Mouse (Mus musculus) monocyte, adult 5-6 weeks (primary cell): ENCODE measurements around the gene Gm15130. TPM values are rescaled to one million over a fixed set of nuclear protein-coding genes. Genes with fewer than 3 reads are reported as not detected.

Experiments used
- ATAC-seq: fragments of 153-309, 156-312 bp; replicated peaks from 2 replicates; pipeline ENCODE4 v1.8.0; 2017; ENCODE audit warnings: mild to moderate bottlenecking; ENCODE audit not compliant: low TSS enrichment, insufficient number of reproducible peaks, severe bottlenecking, poor library complexity, low FRiP score
- total RNA-seq: library from RNA; stranded (forward); fragments of 200-1000, 200-491, 200-594 nt; gene quantifications from 3 replicates; pipeline ENCODE4 v1.2.3, GENCODE M21; 2017

Gene Gm15130
- total RNA-seq: not detected in 3 replicates

DNA sequence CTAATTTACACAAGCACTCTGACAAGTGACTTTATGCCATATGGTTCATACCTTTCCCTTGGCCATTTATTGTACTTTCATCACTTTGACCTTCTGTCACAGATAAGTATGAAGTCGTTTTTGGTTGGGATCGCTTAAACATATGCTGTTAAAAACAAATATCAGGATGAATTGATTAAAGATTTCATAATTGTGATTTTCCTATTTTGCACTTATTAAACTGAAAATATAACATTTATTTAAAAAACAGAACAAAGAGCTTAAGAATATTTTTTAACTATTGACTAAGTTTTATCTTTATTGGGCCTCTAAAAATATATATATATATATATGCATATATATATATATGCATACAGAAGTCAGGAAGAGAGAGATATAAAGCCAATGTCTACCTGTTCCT, at the start of gene Gm15130:
TSS of gene Gm15130 (minus strand) at position 101 of the 400 bp plus-strand sequence.
- ATAC-seq: no peak

DNA sequence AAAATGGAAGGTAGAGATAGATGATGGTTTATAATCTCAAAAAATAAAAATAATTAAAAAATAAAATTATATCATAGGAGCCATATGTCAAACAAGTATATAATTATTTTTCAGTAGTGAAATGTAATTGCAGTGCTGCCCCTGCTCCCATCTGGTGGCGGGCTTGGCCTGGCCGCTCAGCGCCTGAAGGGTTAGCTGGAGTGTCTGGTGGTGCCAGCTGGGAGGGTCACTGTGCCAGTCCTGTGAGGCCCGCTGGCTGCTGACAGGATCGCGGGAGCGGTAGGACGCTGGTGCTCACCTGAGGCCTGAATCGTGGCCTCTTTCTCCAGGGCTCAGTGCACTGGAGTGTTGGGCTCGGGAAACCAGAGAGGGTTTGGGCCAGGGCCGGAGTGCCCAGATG, 29.3 kb upstream of the Gm15130 start:
- no peak for ATAC-seq

DNA sequence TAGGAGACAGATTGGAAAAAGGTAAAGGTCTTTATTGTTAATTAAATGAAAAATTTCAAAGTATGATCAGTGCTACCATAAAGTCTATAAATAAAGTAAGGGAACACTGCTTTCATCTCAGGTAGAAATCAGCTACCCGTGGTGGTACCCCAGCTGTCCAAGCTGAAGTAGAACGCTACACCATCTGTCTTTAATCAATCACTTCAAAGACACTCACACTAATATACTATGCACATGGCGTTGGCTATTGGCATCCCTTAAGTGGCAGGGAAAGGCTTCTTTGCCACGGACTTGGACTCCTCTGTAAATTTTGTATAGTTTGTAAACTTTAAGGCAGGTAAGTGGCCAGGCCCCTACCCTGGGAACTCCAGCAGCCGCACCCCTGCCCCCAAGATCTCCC, 17.0 kb downstream of the Gm15130 start:
- no peak for ATAC-seq

DNA sequence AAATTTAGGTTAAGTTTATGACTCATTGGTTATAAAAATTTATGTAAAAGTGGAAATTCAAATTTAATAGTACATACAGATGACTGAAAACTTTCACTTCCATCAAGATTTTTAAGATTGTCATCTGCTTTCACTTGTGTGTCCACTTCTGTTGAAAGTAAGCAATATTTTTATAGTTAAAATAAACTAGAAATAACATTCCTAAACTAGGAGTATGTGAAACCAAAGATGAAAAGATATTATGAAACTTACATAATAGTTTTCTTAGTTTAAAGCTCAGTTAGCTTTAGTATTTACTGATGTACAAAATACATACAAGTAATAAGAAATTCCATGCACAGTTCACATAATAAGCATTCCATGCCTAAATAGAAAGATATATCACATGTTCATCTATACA, 46.9 kb downstream of the Gm15130 start, which contains the start of gene Gm13941:
TSS of gene Gm13941 (minus strand) at position 101 of the 400 bp plus-strand sequence.
- ATAC-seq: no peak

Other genes with a start within 250 kb of the Gm15130 start
- not detected in 3 replicates for gene Ano3, start 202.0 kb downstream of the Gm15130 start, total RNA-seq
- gene Gm13941, start 47.0 kb downstream of the Gm15130 start, total RNA-seq: 4.3 TPM in 1 of 3 replicates, not detected in the others
- not detected in 3 replicates for gene 4930430A15Rik, start 76.7 kb upstream of the Gm15130 start, total RNA-seq
- gene Olfr1275, start 82.3 kb upstream of the Gm15130 start, total RNA-seq: not detected in 3 replicates
- not detected in 3 replicates for gene Olfr1276, start 101.6 kb upstream of the Gm15130 start, total RNA-seq
- gene Olfr1277, start 121.2 kb upstream of the Gm15130 start, total RNA-seq: not detected in 3 replicates
- not detected in 3 replicates for gene Olfr1278, start 137.2 kb upstream of the Gm15130 start, total RNA-seq
- not detected in 3 replicates for gene Olfr1279, start 147.7 kb upstream of the Gm15130 start, total RNA-seq
- not detected in 3 replicates for gene Olfr1280, start 161.1 kb upstream of the Gm15130 start, total RNA-seq
- gene Olfr1281, start 173.6 kb upstream of the Gm15130 start, total RNA-seq: not detected in 3 replicates
- gene Olfr1282, start 183.1 kb upstream of the Gm15130 start, total RNA-seq: not detected in 3 replicates
- not detected in 3 replicates for gene Olfr1283, start 213.9 kb upstream of the Gm15130 start, total RNA-seq
- not detected in 3 replicates for gene Olfr1284, start 222.6 kb upstream of the Gm15130 start, total RNA-seq